Mouse (Mus musculus): Measurements from ENCODE around the gene Vipas39. TPM values are rescaled to one million over a fixed set of nuclear protein-coding genes. Genes with fewer than 3 reads are reported as not detected.
A peak's percentile ranks its signal among the peaks of the same experiment; 100 is the strongest.
"Not testable (repeated sequence)": the region's sequence is repeated elsewhere in the genome, so short reads cannot be mapped to it uniquely, and the experiment has no call there.

Gene Vipas39
- polyA plus RNA-seq, 1 experiment from 2014 or later = 9.8 TPM

DNA sequence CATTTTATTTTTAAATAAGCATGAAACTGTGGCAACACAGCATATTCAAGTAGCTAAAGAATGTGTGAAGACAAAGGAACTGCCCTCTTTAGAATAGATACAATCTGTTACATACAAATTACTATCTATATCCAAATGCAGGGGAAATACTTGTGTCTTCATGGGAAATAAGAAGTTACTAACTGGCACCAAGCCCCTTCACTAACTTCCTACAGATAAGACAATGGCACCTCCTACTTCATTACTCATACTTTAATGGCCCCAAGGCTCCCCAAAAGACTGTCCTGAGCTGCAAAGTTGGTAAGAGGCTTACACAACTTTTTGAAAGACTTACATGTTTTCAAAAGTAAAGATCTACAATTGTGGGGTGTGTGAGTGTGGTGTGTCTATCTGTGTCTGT is 48.5 kb downstream of the Vipas39 start:
- Histone ChIP-seq H3K4me2 (ENCODE audit: low read depth, low read length) (no peak overlapping the region), H3K36me3 (ENCODE audit: control insufficient read depth, insufficient read depth) (no peaks in the 10 kb centered on the region), H3K27me3 (ENCODE audit: control insufficient read depth, insufficient read depth, low read depth, low read length) (no peaks in the 10 kb centered on the region), H3K4me1 (ENCODE audit: control insufficient read depth, low read depth, low read length) (no peaks in the 10 kb centered on the region), H3K4me3 (ENCODE audit: low read depth, low read length) (no peak overlapping the region), H3K9ac (ENCODE audit: low read depth, low read length) (no peak overlapping the region), H3K9me3 (replicated peaks; ENCODE audit: control insufficient read depth, low read length) (no peaks in the 10 kb centered on the region), H3K27ac (ENCODE audit: low read length) (no peak overlapping the region)
- no peak for ATAC-seq (ENCODE audit: low read depth)

DNA sequence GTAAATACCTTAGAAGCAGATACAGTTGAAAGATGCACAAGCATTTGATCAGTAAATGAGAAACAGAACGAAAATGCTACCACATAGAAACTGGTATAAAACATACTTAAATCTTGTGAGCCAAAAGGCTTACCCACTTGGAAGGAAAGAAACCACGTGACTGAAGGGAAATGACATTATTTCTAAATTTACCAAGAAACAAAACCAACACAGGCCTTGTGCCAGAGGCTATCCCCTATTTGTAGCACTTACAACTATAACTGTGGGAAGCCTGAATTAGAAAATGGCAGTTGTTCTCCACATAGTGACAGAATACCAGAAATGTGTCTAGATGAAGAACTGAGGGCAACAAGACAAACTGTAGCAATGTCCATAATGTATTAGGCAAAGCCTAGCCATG is 50.0 kb downstream of the Vipas39 start:
- Histone ChIP-seq H3K4me1 (ENCODE audit: control insufficient read depth, low read depth, low read length) (no peaks in the 10 kb centered on the region), H3K9ac (ENCODE audit: low read depth, low read length) (no peak overlapping the region), H3K27me3 (ENCODE audit: control insufficient read depth, insufficient read depth, low read depth, low read length) (no peaks in the 10 kb centered on the region), H3K4me3 (ENCODE audit: low read depth, low read length) (no peak overlapping the region), H3K36me3 (ENCODE audit: control insufficient read depth, insufficient read depth) (no peaks in the 10 kb centered on the region), H3K27ac (ENCODE audit: low read length) (no peak overlapping the region), H3K4me2 (ENCODE audit: low read depth, low read length) (no peak overlapping the region), H3K9me3 (replicated peaks; ENCODE audit: control insufficient read depth, low read length) (no peaks in the 10 kb centered on the region)
- WGBS (ENCODE audit: insufficient replicate concordance) = 40% methylated on average over 2 of the region's 2 CpGs
- ATAC-seq (ENCODE audit: low read depth) = no peak

DNA sequence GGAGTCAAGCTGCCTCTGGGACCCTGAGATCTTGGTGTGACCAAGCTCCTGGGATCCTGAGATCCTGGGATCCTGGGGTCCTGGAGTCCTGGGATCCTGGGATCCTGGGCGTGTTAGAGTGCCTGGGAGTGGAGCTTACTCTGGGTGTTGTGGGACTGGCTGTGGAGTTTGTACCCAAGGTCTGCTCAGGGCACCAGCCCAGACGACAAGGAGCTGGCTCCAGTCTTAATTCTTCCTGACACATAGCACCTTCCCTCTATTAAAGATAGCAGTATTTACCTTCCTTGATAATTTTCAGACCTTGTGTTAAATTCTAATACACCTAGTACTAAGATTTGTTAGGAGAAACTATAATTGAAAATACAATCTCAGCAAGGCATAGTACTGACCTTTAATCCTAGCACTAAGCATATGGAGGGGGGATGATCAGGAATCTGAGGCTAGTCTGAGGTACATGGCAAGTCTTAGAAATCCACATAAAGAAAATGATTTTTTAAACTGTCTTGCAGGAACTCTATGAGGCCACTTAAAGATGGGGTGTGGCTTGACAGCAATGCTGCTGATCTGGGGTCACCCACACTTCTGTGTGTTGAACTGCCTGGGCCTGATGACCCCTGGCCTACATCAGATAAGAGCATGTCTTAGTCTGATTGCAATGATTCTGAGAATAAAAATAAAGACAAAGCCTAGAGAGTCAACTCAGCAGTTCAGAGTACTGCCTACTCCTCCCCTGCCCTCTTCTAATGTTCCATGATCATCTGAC is 53.0 kb downstream of the Vipas39 start:
- ATAC-seq (ENCODE audit: low read depth) = no peak
- H3K27ac ChIP-seq (ENCODE audit: low read length) = no peak overlapping the region
- 34% methylated on average over 2 of the region's 2 CpGs for WGBS (ENCODE audit: insufficient replicate concordance)

DNA sequence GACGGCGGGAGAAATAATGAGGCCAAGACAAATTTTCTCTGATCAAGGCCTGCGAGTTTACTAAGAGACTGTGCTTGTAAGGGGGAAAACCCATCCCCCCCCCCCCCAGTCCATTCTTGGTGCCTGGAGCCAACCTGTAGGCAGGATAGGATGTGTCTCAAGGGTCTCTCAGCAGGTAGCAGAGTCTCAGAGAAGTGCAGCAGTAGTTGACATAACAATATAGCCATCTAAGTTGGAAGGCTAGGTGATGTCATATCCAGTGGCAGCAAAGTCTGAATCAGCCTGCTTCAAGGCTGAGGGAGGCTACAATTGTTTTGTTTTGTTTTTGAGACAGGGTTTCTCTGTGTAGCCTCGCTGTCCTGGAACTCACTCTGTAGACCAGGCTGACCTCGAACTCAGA is 60.3 kb downstream of the Vipas39 start:
- not testable (repeated sequence) for H3K36me3 ChIP-seq (ENCODE audit: control insufficient read depth, insufficient read depth); H3K27ac ChIP-seq (ENCODE audit: low read length); H3K9ac ChIP-seq (ENCODE audit: low read depth, low read length); H3K4me3 ChIP-seq (ENCODE audit: low read depth, low read length); H3K4me1 ChIP-seq (ENCODE audit: control insufficient read depth, low read depth, low read length); H3K4me2 ChIP-seq (ENCODE audit: low read depth, low read length); ATAC-seq (ENCODE audit: low read depth); H3K27me3 ChIP-seq (ENCODE audit: control insufficient read depth, insufficient read depth, low read depth, low read length); H3K9me3 ChIP-seq (replicated peaks; ENCODE audit: control insufficient read depth, low read length)
- 63% methylated on average over 5 of the region's 5 CpGs for WGBS (ENCODE audit: insufficient replicate concordance)

More for the DNA sequence above, 53.0 kb downstream of the Vipas39 start:
- Histone ChIP-seq H3K9me3 (replicated peaks; ENCODE audit: control insufficient read depth, low read length) (no peaks in the 10 kb centered on the region), H3K4me2 (ENCODE audit: low read depth, low read length) (no peak overlapping the region), H3K36me3 (ENCODE audit: control insufficient read depth, insufficient read depth) (no peaks in the 10 kb centered on the region), H3K9ac (ENCODE audit: low read depth, low read length) (no peak overlapping the region), H3K27me3 (ENCODE audit: control insufficient read depth, insufficient read depth, low read depth, low read length) (no peaks in the 10 kb centered on the region), H3K4me1 (ENCODE audit: control insufficient read depth, low read depth, low read length) (no peaks in the 10 kb centered on the region), H3K4me3 (ENCODE audit: low read depth, low read length) (no peak overlapping the region)

DNA sequence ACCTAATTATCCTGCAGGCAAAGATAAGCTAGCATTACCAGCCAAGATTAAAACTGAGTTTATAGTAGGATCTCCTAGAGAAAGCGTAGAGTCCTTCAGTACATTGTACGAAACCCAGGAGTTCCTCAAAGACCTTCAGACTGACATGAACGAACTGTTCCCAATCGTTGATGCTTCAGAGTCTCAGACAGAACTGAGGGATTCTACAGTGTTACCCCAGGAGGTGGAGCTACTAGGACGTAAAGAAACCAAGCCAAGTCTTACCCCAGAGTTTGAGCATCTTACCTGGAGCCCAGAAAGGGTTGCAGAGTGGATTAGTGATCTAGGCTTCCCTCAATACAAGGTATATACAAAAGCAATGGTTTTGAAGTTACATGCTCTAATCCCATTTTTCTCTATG is 64.4 kb downstream of the Vipas39 start:
- H3K9me3 ChIP-seq (replicated peaks; ENCODE audit: control insufficient read depth, low read length) = no peaks in the 10 kb centered on the region
- H3K27me3 ChIP-seq (ENCODE audit: control insufficient read depth, insufficient read depth, low read depth, low read length) = peaks cover 20% of the 10 kb centered on the region
- ATAC-seq (ENCODE audit: low read depth) = no peak
- H3K9ac ChIP-seq (ENCODE audit: low read depth, low read length) = no peak overlapping the region
- H3K4me2 ChIP-seq (ENCODE audit: low read depth, low read length) = no peak overlapping the region
- 51% methylated on average over 5 of the region's 5 CpGs for WGBS (ENCODE audit: insufficient replicate concordance)
- peaks cover 7% of the 10 kb centered on the region for H3K4me1 ChIP-seq (ENCODE audit: control insufficient read depth, low read depth, low read length)
- no peak overlapping the region for H3K27ac ChIP-seq (ENCODE audit: low read length)
- no peak overlapping the region for H3K4me3 ChIP-seq (ENCODE audit: low read depth, low read length)
- H3K36me3 ChIP-seq (ENCODE audit: control insufficient read depth, insufficient read depth) = no peaks in the 10 kb centered on the region

DNA sequence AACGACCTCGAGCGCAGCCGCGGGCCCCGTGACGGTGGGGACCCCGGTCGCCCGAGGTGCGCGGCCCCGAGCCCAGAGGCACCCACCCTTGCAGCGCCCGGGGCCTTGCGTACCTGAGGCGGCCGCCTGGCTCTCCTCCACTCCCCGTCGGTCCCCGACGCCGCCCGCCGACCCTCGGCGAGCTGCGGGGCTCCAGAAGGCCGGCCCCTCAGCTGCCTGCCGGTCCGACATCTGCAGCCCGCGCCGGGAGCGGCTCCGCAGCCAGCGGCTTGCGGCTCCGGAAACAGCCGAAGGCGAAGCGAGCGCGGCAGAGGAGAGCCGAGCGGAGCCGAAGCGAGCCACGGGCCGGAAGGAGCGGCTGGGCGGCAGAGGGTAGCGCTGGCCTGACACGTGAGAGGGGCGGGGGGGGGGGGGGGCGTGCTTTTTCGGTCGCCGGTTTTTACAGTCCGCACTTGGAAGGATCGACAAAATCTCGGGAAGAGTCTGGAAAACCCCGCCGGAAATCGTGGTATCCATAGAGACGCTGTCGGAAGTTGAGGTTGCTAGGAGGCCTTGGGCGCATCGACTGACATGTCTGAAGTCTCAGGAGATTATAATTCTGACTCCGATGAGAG is 66.0 kb downstream of the Vipas39 start, which contains the start of gene Tmed8:
Tmed8 (minus strand) TSS at position 482 of the 614 bp plus-strand sequence.
- Histone ChIP-seq H3K4me3 (ENCODE audit: low read depth, low read length) (peak within 1 kb of the TSS; percentile 75), H3K27me3 (ENCODE audit: control insufficient read depth, insufficient read depth, low read depth, low read length) (peaks cover 20% of the 10 kb centered on the region), H3K9me3 (replicated peaks; ENCODE audit: control insufficient read depth, low read length) (no peaks in the 10 kb centered on the region), H3K9ac (ENCODE audit: low read depth, low read length) (peak within 1 kb of the TSS; percentile 76), H3K4me1 (ENCODE audit: control insufficient read depth, low read depth, low read length) (peaks cover 7% of the 10 kb centered on the region), H3K36me3 (ENCODE audit: control insufficient read depth, insufficient read depth) (no peaks in the 10 kb centered on the region), H3K4me2 (ENCODE audit: low read depth, low read length) (peak within 1 kb of the TSS; percentile 95), H3K27ac (ENCODE audit: low read length) (no peak within 1 kb of the TSS)
- peak; percentile 86 for ATAC-seq (ENCODE audit: low read depth)
- under 1% methylated on average over 59 of the region's 70 CpGs for WGBS (ENCODE audit: insufficient replicate concordance)

DNA sequence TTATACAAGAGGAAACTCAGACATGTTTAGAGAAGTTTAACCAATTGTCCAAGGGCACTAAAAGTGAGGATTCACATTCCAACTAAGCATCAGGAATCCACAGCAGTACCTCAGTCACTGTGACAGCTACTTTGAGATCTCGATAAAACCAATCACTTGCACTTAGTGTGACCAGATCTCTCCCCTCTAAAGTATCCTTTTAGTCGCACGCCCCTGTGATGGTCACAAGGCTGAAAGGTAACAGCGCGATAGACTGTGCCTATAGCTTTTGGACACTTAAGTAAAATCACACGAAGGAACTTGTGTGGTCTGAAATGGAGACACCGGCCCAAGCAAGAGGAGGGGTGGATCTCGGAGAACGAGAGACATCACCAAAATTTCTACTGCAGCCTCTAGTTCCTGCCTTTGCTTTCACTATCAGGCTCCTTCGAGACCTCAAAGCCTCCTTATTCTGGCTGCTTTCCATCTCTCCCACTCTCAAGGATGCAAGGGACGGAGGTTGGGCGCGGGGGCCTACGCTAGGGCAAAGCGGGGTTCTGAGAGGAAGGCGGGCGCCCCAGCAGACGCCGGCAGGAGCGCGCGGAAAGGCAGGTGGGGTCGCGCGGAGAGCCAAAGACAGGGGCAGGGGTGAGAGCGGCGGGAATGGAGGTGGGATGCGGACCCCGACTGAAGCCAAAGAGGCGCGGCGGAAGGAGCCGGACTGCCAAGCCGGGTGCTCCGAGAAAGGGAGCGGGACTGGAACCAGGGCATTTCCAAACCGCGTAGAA is 66.7 kb downstream of the Vipas39 start, which contains the start of gene Samd15:
Samd15 (plus strand) TSS at position 518 of the 767 bp plus-strand sequence.
- peak; percentile 37 for ATAC-seq (ENCODE audit: low read depth)
- H3K27ac ChIP-seq (ENCODE audit: low read length) = no peak within 1 kb of the TSS

DNA sequence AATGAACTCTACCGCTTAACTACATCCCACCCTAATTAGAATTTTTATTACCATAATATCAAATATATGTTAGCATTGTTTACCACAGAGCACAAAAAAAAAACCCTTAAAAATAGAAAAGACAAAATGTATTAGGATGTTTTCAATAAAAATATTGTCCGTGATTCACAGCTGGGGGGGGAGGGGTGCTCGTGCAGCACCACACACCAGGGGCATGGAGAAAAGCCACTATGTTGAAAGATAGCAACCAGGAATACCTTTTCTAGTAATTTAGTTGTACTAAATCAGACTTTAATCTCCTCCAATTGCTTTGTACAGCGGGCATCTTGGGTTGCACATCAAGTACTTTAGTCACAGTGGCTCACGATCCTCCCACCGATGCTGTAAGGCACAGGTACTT is 67.3 kb downstream of the Vipas39 start:
- Histone ChIP-seq H3K36me3 (ENCODE audit: control insufficient read depth, insufficient read depth) (no peaks in the 10 kb centered on the region), H3K27me3 (ENCODE audit: control insufficient read depth, insufficient read depth, low read depth, low read length) (peaks cover 20% of the 10 kb centered on the region), H3K4me3 (ENCODE audit: low read depth, low read length) (no peak overlapping the region), H3K4me1 (ENCODE audit: control insufficient read depth, low read depth, low read length) (peaks cover 7% of the 10 kb centered on the region), H3K9me3 (replicated peaks; ENCODE audit: control insufficient read depth, low read length) (no peaks in the 10 kb centered on the region), H3K27ac (ENCODE audit: low read length) (no peak overlapping the region), H3K9ac (ENCODE audit: low read depth, low read length) (no peak overlapping the region), H3K4me2 (ENCODE audit: low read depth, low read length) (peak overlapping the region; percentile 95; the same call in 1 of the 2 replicates)
- 62% methylated on average over 6 of the region's 6 CpGs for WGBS (ENCODE audit: insufficient replicate concordance)
- no peak for ATAC-seq (ENCODE audit: low read depth)

More for the DNA sequence above, 66.7 kb downstream of the Vipas39 start, which contains the start of gene Samd15:
- H3K36me3 ChIP-seq (ENCODE audit: control insufficient read depth, insufficient read depth) = no peaks in the 10 kb centered on the region
- WGBS (ENCODE audit: insufficient replicate concordance) = 2% methylated on average over 37 of the region's 38 CpGs
- H3K4me1 ChIP-seq (ENCODE audit: control insufficient read depth, low read depth, low read length) = peaks cover 7% of the 10 kb centered on the region
- peaks cover 20% of the 10 kb centered on the region for H3K27me3 ChIP-seq (ENCODE audit: control insufficient read depth, insufficient read depth, low read depth, low read length)
- H3K9me3 ChIP-seq (replicated peaks; ENCODE audit: control insufficient read depth, low read length) = no peaks in the 10 kb centered on the region
- H3K4me2 ChIP-seq (ENCODE audit: low read depth, low read length) = peak within 1 kb of the TSS; percentile 95
- peak within 1 kb of the TSS; percentile 76 for H3K9ac ChIP-seq (ENCODE audit: low read depth, low read length)
- H3K4me3 ChIP-seq (ENCODE audit: low read depth, low read length) = peak within 1 kb of the TSS; percentile 75

DNA sequence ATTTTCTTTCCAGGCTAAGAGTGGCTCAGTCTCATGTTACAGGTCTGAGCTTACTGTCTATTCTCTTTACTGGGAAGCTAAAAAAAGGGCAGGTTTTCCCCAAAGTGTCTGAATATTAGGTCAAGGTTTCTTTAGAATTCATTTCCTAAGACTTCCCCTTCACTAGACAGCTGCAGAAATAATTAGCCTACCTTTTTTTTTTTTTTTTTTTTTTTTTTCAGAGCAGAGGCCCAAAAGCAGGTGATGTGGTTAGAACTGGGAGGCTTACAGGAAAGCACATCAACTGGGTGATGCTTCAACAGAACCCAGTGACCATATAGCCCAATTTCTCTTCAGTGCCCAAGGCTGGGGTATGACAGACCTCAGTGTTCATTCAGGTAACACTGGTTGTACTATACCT is 69.7 kb downstream of the Vipas39 start:
- H3K4me3 ChIP-seq (ENCODE audit: low read depth, low read length) = no peak overlapping the region
- H3K9me3 ChIP-seq (replicated peaks; ENCODE audit: control insufficient read depth, low read length) = no peaks in the 10 kb centered on the region
- no peak overlapping the region for H3K4me2 ChIP-seq (ENCODE audit: low read depth, low read length)
- H3K36me3 ChIP-seq (ENCODE audit: control insufficient read depth, insufficient read depth) = no peaks in the 10 kb centered on the region
- peaks cover 18% of the 10 kb centered on the region for H3K27me3 ChIP-seq (ENCODE audit: control insufficient read depth, insufficient read depth, low read depth, low read length)
- peaks cover 7% of the 10 kb centered on the region for H3K4me1 ChIP-seq (ENCODE audit: control insufficient read depth, low read depth, low read length)
- no peak overlapping the region for H3K9ac ChIP-seq (ENCODE audit: low read depth, low read length)
- ATAC-seq (ENCODE audit: low read depth) = no peak
- no peak overlapping the region for H3K27ac ChIP-seq (ENCODE audit: low read length)

All from liver, embryonic 16.5 days (tissue).